ENCODE assay signal across 25 mouse cellular contexts in genomic region chr8:91976900-91977585, GRCm38 (mm10).
DNase-seq lines count a peak whose midpoint lies in the region; ATAC-seq and TF ChIP-seq lines count a peak whose summit lies in the region.
"Had no signal": no experiment of that assay in that cellular context is flagged by ENCODE, and none has a peak within 500 bp of the region (broad histone marks: within the 10 kb centered on the region; RNA-seq: fewer than 3 reads in every experiment).

No protein-coding gene starts in this region.

- H3K4me1 ChIP-seq in heart, embryonic 12.5 days (replicated peaks): no peaks in the 10 kb centered on the region
- peaks cover 14% of the 10 kb centered on the region for H3K4me1 ChIP-seq in lung, embryonic 15.5 days
- no peaks in the 10 kb centered on the region for H3K4me1 ChIP-seq in ES-E14 (ENCODE audit: control insufficient read depth in 2 of 2, insufficient read depth in 2 of 2, low read length in 2 of 2, poor library complexity in 1 of 2)
- H3K4me1 ChIP-seq: embryonic facial prominence, embryonic 13.5 days; liver, embryonic 15.5 days had no signal

- ATAC-seq in heart, embryonic 12.5 days (ENCODE audit: insufficient number of reproducible peaks, low FRiP score): no peak
- ATAC-seq in lung, embryonic 15.5 days (ENCODE audit: borderline replicate concordance, extremely low read depth, low FRiP score, low TSS enrichment): no peak
- ATAC-seq: forebrain, embryonic 15.5 days; intestine, postnatal 0 days; midbrain, embryonic 16.5 days had no signal

- no peaks in the 10 kb centered on the region for H3K36me3 ChIP-seq in heart, embryonic 12.5 days
- H3K36me3 ChIP-seq in lung, embryonic 15.5 days: no peaks in the 10 kb centered on the region
- no peaks in the 10 kb centered on the region for H3K36me3 ChIP-seq in ES-E14 (ENCODE audit: control insufficient read depth, insufficient read depth, low read length, poor library complexity, severe bottlenecking)
- H3K36me3 ChIP-seq: embryonic facial prominence, embryonic 13.5 days; forebrain, embryonic 10.5 days; forebrain, embryonic 15.5 days; hindbrain, embryonic 13.5 days; limb, embryonic 12.5 days; liver, embryonic 15.5 days; neural tube, embryonic 12.5 days had no signal

- H3K4me3 ChIP-seq in heart, embryonic 12.5 days: no peak overlapping the region
- H3K4me3 ChIP-seq in lung, embryonic 15.5 days: no peak overlapping the region
- H3K4me3 ChIP-seq in ES-E14 (ENCODE audit: insufficient read depth in 1 of 2, low read depth in 1 of 2, low read length in 2 of 2, poor library complexity in 1 of 2, severe bottlenecking in 1 of 2): no peak overlapping the region
- H3K4me3 ChIP-seq: embryonic facial prominence, embryonic 13.5 days; forebrain, embryonic 10.5 days; forebrain, embryonic 15.5 days; hindbrain, embryonic 13.5 days; limb, embryonic 12.5 days; liver, embryonic 15.5 days; neural tube, embryonic 12.5 days had no signal

- H3K9me3 ChIP-seq in heart, embryonic 12.5 days (replicated peaks): no peaks in the 10 kb centered on the region
- no peaks in the 10 kb centered on the region for H3K9me3 ChIP-seq in lung, embryonic 15.5 days
- no peaks in the 10 kb centered on the region for H3K9me3 ChIP-seq in ES-E14 (ENCODE audit: control insufficient read depth, insufficient read depth, low read depth, low read length)
- H3K9me3 ChIP-seq: forebrain, embryonic 15.5 days; hindbrain, embryonic 13.5 days; liver, embryonic 15.5 days had no signal

- WGBS in heart, embryonic 12.5 days: 59% methylated on average over 9 of the region's 9 CpGs
- 34% methylated on average over 9 of the region's 9 CpGs for WGBS in lung, embryonic 15.5 days

- DNase-seq in heart, adult 11 months: peak; percentile 83
- no peak for DNase-seq in lung, postnatal 14 days
- DNase-seq in ES-E14 (ENCODE audit: low read depth, low spot score): no peak
- peak; percentile 53 for DNase-seq in lung, postnatal 10 days
- DNase-seq in cerebellum, postnatal 4 days (ENCODE audit: low spot score in 2 of 2): no peak
- DNase-seq in spleen, adult 18-20 months: no peak
- DNase-seq: adrenal gland, postnatal 25 days; cerebellum, adult 2 months; cerebellum, postnatal 25 days; gastrocnemius, postnatal 36 days; heart, postnatal 14 days; thymus, adult 18-20 months; thymus, postnatal 25 days had no signal

- no peak overlapping the region for H3K4me2 ChIP-seq in heart, embryonic 12.5 days
- no peak overlapping the region for H3K4me2 ChIP-seq in lung, embryonic 15.5 days
- H3K4me2 ChIP-seq: embryonic facial prominence, embryonic 13.5 days; forebrain, embryonic 15.5 days; hindbrain, embryonic 13.5 days; limb, embryonic 12.5 days; liver, embryonic 15.5 days; neural tube, embryonic 12.5 days had no signal

- in situ Hi-C loops in ES-E14 (cut with MboI; ENCODE audit: low sequenced_read_pairs in 2 of 2, unreplicated experiment in 2 of 2): no loop called here

- peaks cover 50% of the 10 kb centered on the region for H3K27me3 ChIP-seq in heart, embryonic 12.5 days (replicated peaks)
- 0 out of 2 replicates have a peak, but pooled peaks cover 8% of the 10 kb centered on the region for H3K27me3 ChIP-seq in lung, embryonic 15.5 days

- no peak overlapping the region for H3K27ac ChIP-seq in heart, embryonic 12.5 days (ENCODE audit: poor library complexity, severe bottlenecking)
- peak overlapping the region; percentile 58 for H3K27ac ChIP-seq in lung, embryonic 15.5 days
- no peak overlapping the region for H3K27ac ChIP-seq in ES-E14 (ENCODE audit: insufficient read depth, low read depth, low read length, poor library complexity, severe bottlenecking)
- H3K27ac ChIP-seq: embryonic facial prominence, embryonic 13.5 days; forebrain, embryonic 15.5 days; limb, embryonic 12.5 days; liver, embryonic 15.5 days; neural tube, embryonic 12.5 days; stomach, postnatal 0 days had no signal

- no peak overlapping the region for H3K9ac ChIP-seq in heart, embryonic 12.5 days
- no peak overlapping the region for H3K9ac ChIP-seq in lung, embryonic 15.5 days
- no peak overlapping the region for H3K9ac ChIP-seq in ES-E14 (ENCODE audit: insufficient read depth, low read depth, low read length, poor library complexity, severe bottlenecking)
- H3K9ac ChIP-seq: embryonic facial prominence, embryonic 13.5 days; forebrain, embryonic 15.5 days; hindbrain, embryonic 13.5 days; limb, embryonic 12.5 days; liver, embryonic 15.5 days; neural tube, embryonic 12.5 days had no signal

TF ChIP-seq in ES-E14, 5 proteins besides CTCF, POLR2A, EP300 and RAD21:
- TF ChIP-seq MAFK (IDR thresholded peaks at IDR 0.05; ENCODE audit: insufficient read depth, low read depth, low read length) (peak; percentile 94), ZC3H11A (IDR thresholded peaks at IDR 0.05; ENCODE audit: borderline replicate concordance, low read depth, low read length) (no peak)

Comparison
In these comparisons a context has a peak if more than half of its experiments do, and no peak if none do; other contexts are left out.
1. DNase-seq: peak in heart, adult 11 months (single experiment) and lung, postnatal 10 days (single experiment); none in lung, postnatal 14 days (single experiment), ES-E14 (single experiment), cerebellum, postnatal 4 days (0 of 2) and spleen, adult 18-20 months (0 of 2).